Mouse (Mus musculus): ENCODE data around the gene Ermp1.

The Ermp1 gene

GRCm38 (mm10) chr19:29647651-29648549, at the start of gene Ermp1:
Gene Ermp1 (minus strand): TSS chr19:29648415.
- peak; percentile 85 for DNase-seq (ENCODE audit: low read depth, low spot score)

GRCm38 (mm10) chr19:29697245-29697874, 49.1 kb upstream of the Ermp1 start, which contains the start of gene Mlana:
Gene Mlana (plus strand): TSS chr19:29697824.
- DNase-seq (ENCODE audit: low read depth, low spot score), result no peak

DNA sequence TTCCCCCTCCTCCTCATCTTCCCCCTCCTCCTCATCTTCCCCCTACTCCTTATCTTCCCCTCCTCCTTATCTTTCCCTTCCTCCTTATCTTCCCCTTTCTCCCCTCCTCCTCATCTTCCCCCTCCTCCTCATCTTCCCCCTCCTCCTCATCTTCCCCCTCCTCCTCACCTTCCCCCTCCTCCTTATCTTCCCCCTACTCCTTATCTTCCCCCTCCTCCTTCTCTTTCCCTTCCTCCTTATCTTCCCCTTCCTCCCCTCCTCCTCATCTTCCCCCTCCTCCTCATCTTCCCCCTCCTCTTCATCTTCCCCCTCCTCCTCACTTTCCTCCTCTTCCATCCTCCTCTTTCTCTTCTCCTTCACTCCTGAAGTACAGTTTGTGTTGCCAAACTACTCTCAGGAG, 48.6 kb upstream of the Ermp1 start:
- DNase-seq (ENCODE audit: low read depth, low spot score), result no peak

GRCm38 (mm10) chr19:29696309-29696708, 48.1 kb upstream of the Ermp1 start:
- DNase-seq (ENCODE audit: low read depth, low spot score), result no peak

- no peak for DNase-seq (ENCODE audit: low read depth, low spot score)
Measured at GRCm38 (mm10) chr19:29695071-29695470, 46.9 kb upstream of the Ermp1 start.

DNA sequence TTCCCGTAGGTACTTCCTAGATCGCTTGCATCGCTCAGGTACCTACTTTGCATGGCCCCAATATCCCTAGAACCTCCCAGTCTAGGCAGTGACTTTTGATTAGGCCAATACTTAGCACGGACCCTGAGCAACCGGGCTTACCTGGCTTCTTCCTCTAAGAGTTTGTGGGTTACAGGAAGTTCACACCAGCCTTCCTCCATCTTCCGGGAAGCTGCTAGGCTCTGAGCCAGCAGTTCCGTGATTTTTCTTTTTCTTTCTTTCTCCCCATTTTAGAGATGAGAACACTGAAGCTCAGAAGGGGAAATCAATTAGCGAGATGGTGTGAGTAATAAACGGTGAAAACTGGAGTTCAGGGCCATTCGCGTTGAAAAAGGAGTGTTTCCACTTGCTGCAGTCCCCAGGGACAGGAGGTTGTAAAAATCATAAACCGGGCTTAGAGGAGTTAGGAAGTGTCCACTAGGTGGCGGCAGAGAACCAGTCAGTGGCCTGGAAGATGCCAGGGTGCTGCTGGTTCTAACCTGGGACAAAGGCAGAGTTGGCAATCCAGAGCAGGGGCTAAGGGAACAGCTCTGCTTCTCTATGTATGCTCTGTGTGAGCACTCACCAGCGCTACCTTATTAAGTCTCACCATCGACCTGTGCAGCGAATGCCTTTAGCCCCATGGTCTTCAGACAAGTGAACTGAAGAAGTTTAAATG, 35.8 kb upstream of the Ermp1 start:
- peak; percentile 69 for DNase-seq (ENCODE audit: low read depth, low spot score)

- no peak for DNase-seq (ENCODE audit: low read depth, low spot score)
Measured at GRCm38 (mm10) chr19:29680182-29681152, 32.3 kb upstream of the Ermp1 start.

DNA sequence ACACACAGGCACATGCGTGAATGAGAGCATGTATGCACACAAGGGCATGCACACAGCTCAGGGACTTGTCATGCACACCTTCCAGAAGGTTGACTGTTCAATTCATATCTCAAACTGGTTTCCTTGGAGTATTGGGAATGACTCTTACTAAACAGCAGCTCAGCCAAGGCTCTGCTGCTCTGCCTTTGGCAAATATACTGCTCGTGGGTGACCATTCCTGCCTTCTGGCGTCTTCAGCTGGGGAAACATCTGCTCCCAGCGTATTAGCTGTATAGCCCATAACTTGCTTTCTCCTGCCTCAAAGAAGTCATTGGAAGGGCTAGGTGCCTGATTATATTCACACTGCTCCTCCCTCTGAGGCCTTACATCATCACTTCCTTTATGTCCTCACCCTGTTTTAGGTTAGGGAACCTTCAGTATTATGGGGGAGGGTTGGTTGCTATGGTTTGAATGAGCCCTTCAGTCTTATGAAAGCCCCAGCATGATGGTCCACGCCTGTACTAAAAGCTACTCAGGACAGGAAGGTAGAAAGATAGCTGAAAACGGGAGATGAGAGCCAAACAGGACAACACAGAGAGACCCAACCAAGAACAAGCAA, 30.1 kb upstream of the Ermp1 start:
- DNase-seq (ENCODE audit: low read depth, low spot score), result no peak

DNA sequence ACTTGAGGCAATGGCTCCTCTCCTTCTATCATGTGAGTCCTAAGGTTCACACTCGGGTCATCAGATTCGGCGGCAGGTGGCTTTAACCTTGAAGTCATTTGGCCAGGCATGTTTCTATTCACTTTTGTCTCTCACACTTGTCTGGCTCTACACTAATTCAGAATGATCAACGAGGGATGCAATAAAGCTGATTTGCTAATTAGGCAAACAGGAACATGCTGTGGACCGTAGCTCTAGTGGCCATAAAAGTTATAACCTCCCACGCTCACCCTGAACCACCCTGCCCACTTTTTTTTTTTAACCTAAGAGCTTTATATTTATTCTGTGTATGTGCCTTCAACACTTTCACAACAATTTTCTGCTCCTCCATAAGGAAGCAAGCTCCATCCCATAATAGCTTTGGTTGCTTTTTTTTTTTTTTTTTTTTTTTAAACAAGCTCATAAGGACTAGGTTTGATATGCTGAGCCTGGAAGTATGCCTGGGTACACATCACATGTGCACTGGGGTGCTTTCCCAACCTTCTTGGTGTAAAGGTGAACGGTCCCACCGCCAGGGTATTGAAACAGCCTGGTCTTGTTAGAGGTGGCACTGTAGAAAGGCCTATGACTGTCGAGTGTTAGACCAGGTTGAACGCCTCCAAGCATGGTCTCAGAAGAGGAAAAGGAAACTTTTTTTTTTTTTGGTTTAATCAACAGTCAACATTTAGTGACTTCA, 28.4 kb upstream of the Ermp1 start:
- DNase-seq (ENCODE audit: low read depth, low spot score), result no peak

GRCm38 (mm10) chr19:29675562-29676078, 27.4 kb upstream of the Ermp1 start:
- DNase-seq (ENCODE audit: low read depth, low spot score), result no peak

DNA sequence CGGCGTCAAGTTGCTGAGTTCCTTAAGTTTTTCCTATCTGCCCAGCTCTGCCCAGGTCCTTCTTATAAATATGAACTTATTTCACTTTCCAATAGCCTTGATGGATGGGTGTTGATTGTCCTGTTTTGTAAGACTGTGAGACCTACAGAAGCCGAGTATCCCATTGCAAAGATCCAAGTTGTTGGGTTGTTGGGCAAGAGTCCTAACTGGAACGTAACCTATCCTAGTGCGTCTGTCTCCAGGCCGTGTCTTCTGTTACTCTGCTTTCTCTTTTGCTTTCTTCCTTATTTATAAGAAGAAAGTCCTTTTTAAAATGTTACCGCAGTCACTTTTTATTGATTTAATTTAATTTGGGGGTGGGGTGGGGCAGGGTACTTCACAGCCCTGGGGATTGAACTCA, 26.7 kb upstream of the Ermp1 start:
- no peak for DNase-seq (ENCODE audit: low read depth, low spot score)

GRCm38 (mm10) chr19:29672660-29673059, 24.4 kb upstream of the Ermp1 start:
- no peak for DNase-seq (ENCODE audit: low read depth, low spot score)

- no peak for DNase-seq (ENCODE audit: low read depth, low spot score)
Measured at GRCm38 (mm10) chr19:29671160-29671559, 22.9 kb upstream of the Ermp1 start.

DNA sequence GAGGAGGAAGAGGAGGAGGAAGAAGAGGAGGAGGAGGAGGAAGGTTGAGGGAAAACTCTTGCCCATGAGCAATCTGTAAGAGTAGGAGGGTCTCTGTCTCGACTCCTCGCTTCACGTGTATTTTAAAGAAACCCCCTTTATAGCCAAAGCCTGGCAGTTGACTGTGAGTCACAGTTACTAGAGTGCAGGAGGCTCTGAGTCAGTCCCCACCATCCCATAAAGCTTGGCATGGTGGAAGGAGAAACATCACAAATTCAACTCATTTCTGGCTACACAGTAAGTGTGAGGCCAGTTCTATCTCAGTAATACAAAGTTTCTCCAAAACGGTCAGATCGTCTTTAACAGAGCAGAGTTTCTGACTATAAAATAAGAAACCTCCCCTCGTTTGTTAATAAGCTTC, 22.0 kb upstream of the Ermp1 start:
- no peak for DNase-seq (ENCODE audit: low read depth, low spot score)

GRCm38 (mm10) chr19:29668135-29668534, 19.9 kb upstream of the Ermp1 start:
- DNase-seq (ENCODE audit: low read depth, low spot score), result no peak

GRCm38 (mm10) chr19:29666965-29667594, 18.9 kb upstream of the Ermp1 start:
- no peak for DNase-seq (ENCODE audit: low read depth, low spot score)

GRCm38 (mm10) chr19:29666164-29666563, 17.9 kb upstream of the Ermp1 start:
- DNase-seq (ENCODE audit: low read depth, low spot score), result no peak

DNA sequence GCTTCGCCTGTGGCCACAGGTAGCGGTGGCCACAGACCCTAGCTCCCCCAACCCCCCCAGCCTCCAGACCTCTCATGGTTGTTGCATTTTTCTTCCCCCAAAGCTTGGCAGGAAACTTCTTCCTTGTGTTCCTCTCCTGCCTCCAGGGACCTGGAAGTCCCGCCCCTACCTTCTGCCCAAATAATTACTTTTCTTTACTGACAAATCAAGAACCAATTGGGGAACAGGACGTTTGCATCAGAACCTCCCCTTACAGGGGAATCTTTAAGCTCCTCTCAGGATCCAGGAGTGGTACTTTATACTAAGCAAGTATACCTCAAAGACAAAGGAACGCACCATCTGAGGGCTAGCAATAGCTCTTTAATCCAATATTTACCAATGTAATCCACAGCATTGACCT, 16.7 kb upstream of the Ermp1 start:
- DNase-seq (ENCODE audit: low read depth, low spot score), result no peak

DNA sequence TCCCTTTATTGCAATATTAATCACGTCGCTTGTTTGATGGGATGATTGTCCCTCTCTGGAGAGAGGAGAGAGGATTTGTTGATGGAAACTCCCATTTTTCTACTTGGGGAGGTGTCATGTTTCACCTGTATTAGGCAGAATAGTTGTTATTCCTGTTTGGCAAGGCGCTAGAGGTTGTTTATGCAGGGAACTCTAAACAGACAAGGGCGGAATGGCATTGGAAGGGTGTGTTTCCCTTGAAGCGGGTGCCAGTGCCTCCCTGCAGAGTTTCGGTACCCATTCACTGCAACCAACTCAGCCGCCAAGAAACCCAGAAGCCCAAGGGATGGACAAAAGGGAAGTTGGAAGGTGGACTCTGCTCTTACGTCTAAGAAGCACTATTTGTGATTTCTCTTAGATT, 15.6 kb upstream of the Ermp1 start:
- DNase-seq (ENCODE audit: low read depth, low spot score), result no peak

Measured in embryo, embryonic 11.5 days (tissue).